Mouse (Mus musculus): ENCODE measurements around the gene Cerk.
"Not testable (repeated sequence)": the region's sequence is repeated elsewhere in the genome, so short reads cannot be mapped to it uniquely, and the experiment has no call there.

Cerk gene

GRCm38 (mm10) chr15:86181321-86181720 is 4.6 kb downstream of the Cerk start:
- not testable (repeated sequence) for DNase-seq (ENCODE audit: low spot score)

GRCm38 (mm10) chr15:86180427-86180826 is 5.5 kb downstream of the Cerk start:
- DNase-seq (ENCODE audit: low spot score): no peak

GRCm38 (mm10) chr15:86178594-86178993 is 7.3 kb downstream of the Cerk start:
- DNase-seq (ENCODE audit: low spot score): no peak

GRCm38 (mm10) chr15:86177703-86178251 is 8.2 kb downstream of the Cerk start:
- DNase-seq (ENCODE audit: low spot score): not testable (repeated sequence)

GRCm38 (mm10) chr15:86176771-86177702 is 8.9 kb downstream of the Cerk start:
- no peak for DNase-seq (ENCODE audit: low spot score)

GRCm38 (mm10) chr15:86176166-86176565 is 9.8 kb downstream of the Cerk start:
- DNase-seq (ENCODE audit: low spot score): no peak

GRCm38 (mm10) chr15:86175253-86176050 is 10.5 kb downstream of the Cerk start:
- no peak for DNase-seq (ENCODE audit: low spot score)

GRCm38 (mm10) chr15:86173136-86173985 is 12.6 kb downstream of the Cerk start:
- no peak for DNase-seq (ENCODE audit: low spot score)

- DNase-seq (ENCODE audit: low spot score): no peak
Measured at GRCm38 (mm10) chr15:86172526-86172925, 13.4 kb downstream of the Cerk start.

GRCm38 (mm10) chr15:86172124-86172523 is 13.8 kb downstream of the Cerk start:
- DNase-seq (ENCODE audit: low spot score): no peak

GRCm38 (mm10) chr15:86171316-86171715 is 14.6 kb downstream of the Cerk start:
- DNase-seq (ENCODE audit: low spot score): no peak

- DNase-seq (ENCODE audit: low spot score): no peak
Measured at GRCm38 (mm10) chr15:86169817-86170110, 16.2 kb downstream of the Cerk start.

- no peak for DNase-seq (ENCODE audit: low spot score)
Measured at GRCm38 (mm10) chr15:86168941-86169816, 16.8 kb downstream of the Cerk start.

GRCm38 (mm10) chr15:86168505-86168867 is 17.5 kb downstream of the Cerk start:
- no peak for DNase-seq (ENCODE audit: low spot score)

- no peak for DNase-seq (ENCODE audit: low spot score)
Measured at GRCm38 (mm10) chr15:86167787-86168504, 18.0 kb downstream of the Cerk start.

GRCm38 (mm10) chr15:86167032-86167655 is 18.8 kb downstream of the Cerk start:
- DNase-seq (ENCODE audit: low spot score): no peak

- DNase-seq (ENCODE audit: low spot score): no peak
Measured at GRCm38 (mm10) chr15:86165811-86166590, 19.9 kb downstream of the Cerk start.

GRCm38 (mm10) chr15:86164718-86165345 is 21.1 kb downstream of the Cerk start:
- no peak for DNase-seq (ENCODE audit: low spot score)

Measured in embryo, embryonic 10.5 days (tissue).